Mouse (Mus musculus) heart, postnatal 0 days (tissue): ENCODE measurements around the gene Mpnd.

Experiments
- CTCF ChIP-seq: IDR thresholded peaks from 2 replicates; pipeline ENCODE4 v1.5.1; 2016; ENCODE audit warnings: antibody characterized with exemption, control low read depth, low read depth
- EP300 ChIP-seq: IDR thresholded peaks from 2 replicates; pipeline ENCODE4 v1.6.1; 2016; ENCODE audit warnings: antibody characterized with exemption, low read depth

GRCm38 (mm10) chr17:56027801-56028441 lies 22.4 kb downstream of the Mpnd start:
- no peak for TF ChIP-seq CTCF
- no peak for TF ChIP-seq EP300
